Mouse (Mus musculus) retina, adult 2 months (tissue): ENCODE measurements around the gene Mvb12a.

ENCODE experiments used
- DNase-seq: peaks from one replicate; pipeline ENCODE4 v3.0.0-alpha.2; 2012; ENCODE audit warnings: low read depth, low spot score

Gene Mvb12a

GRCm38 (mm10) chr8:71592374-71593170 lies 49.9 kb downstream of the Mvb12a start:
- DNase-seq = peak; percentile 56

DNA sequence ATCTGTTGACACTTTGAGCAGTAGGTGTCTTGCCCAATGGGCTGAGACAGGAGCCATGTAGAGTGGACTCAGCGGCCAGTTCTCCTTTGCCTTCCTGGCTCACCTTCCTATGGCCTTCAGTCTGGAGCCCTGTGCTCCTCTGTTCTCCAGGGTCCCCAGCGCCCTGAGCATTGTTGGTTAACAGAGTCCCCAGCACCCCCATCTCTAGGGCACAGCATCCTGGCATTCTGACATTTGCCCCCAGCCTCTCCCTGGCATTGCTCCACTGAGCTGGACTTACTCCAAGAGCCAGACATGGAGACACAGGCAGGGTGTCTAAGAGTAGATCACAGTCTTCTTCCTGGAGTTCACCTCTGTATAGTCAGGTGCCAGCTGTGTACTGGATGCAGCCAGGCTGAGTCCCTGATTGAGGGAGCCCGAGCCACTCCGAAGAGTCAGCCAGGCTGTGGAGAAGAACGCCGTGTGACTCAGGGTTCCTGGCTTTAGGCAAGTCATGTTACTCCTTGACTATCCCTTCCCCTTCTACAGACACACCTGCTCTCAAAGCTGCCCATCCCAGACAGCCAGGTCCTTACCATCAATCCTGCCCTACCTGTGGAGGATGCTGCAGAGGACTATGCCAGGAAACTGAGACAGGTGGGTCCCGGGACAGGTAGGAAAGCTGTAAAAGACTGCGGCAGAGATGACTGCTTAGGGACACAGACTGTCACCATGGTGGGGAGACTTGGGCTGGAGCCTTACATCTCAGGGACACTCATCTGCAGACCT lies 51.0 kb downstream of the Mvb12a start:
- no peak for DNase-seq

- no peak for DNase-seq
Observed at GRCm38 (mm10) chr8:71594324-71594722, 51.6 kb downstream of the Mvb12a start.

DNA sequence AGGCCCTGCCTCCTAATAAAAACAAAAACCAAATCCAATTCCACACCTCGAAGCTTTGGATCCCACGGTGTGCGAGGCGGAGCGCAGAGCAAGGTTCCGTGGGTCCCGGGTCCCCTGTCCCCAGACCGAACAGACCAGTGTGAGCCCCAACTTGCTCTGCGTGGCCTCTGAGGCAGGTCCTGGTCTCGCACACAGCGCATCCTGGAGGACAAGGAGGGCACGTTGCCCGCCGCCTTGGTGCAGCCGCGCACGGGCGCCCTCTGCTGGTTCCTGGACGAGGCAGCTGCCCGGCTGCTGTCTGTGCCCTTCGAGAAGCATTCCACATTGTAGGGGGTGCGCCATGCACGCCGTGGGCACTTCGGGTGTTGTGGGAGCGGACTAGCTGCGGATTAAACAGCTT lies 53.1 kb downstream of the Mvb12a start:
- DNase-seq = peak; percentile 63

DNA sequence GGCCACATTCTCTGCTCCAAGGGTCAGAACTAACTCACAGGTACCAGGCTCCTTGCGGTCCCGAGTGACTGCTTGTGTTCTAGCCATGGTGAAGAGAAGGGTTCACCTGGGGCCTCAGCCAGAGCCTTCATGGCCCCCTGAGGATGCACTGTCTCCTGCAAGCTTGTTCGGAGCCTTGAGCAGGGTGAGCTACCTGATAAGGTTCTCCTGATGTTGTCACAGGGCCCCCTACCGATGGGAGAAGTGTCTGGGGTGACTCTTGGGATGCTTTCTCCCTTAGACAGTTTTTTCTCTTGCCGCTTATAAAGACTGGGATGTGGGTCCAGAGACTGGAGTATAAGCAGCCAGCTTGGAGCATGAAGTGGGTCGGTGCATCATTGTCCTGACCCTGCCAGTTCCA lies 53.7 kb downstream of the Mvb12a start:
- no peak for DNase-seq

GRCm38 (mm10) chr8:71596798-71597197 lies 54.1 kb downstream of the Mvb12a start:
- no peak for DNase-seq

DNA sequence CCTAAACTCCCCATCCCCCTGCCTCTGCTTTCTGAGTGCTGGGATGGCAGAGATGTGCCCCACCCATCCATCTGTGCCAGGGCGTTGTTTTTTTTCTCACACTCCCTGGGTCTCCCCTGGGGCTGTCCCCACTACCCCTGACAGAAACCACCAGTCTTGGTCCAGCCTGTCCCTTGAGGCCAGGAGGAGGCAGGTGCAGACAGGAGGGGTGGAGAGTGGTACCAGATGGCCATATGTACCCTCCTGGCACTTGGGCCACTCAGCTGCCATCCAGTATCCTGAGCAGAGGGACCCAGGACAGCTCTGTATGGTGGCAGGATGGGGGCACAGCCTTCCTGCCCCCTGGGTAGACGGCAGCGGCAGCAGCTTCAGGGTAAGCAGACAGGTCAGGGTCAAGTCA lies 54.7 kb downstream of the Mvb12a start, which contains the start of gene Fam129c:
Gene Fam129c (plus strand): TSS at position 198 of the 400 bp plus-strand sequence.
- DNase-seq = no peak
